Mouse (Mus musculus) thymus, postnatal 14 days (tissue): ENCODE results near the gene Kctd12.

Experiments used
- DNase-seq: peaks from one replicate; pipeline ENCODE4 v3.0.0; 2021

The Kctd12 gene

GRCm38 (mm10) chr14:102982627-102983540 is at the start of gene Kctd12:
Kctd12 (minus strand) TSS chr14:102982637.
- DNase-seq = peak; percentile 73

DNA sequence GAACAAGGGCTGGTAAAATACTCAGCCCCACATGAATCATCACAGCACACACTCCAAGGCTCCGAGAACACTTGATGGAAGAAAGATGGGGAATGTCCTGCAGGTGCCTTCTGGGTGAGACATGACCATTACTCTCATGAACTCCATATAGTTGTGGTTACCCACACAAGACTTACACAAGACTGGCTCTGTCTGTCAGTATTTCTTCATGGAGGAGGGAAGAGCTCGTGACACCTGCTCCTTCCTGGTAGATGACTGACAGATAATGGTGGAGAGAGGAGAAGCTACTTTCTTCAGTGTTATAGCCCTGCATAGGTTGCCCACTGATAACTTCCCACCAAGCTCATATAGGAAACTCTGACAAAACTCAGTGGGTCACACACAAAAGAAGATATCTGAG is 46.8 kb upstream of the Kctd12 start:
- DNase-seq = no peak

GRCm38 (mm10) chr14:103020046-103020445 is 37.6 kb upstream of the Kctd12 start:
- no peak for DNase-seq

GRCm38 (mm10) chr14:103017009-103017408 is 34.6 kb upstream of the Kctd12 start:
- DNase-seq = no peak

- peak; percentile 64 for DNase-seq
Measured at GRCm38 (mm10) chr14:103012563-103013150, 30.2 kb upstream of the Kctd12 start.

DNA sequence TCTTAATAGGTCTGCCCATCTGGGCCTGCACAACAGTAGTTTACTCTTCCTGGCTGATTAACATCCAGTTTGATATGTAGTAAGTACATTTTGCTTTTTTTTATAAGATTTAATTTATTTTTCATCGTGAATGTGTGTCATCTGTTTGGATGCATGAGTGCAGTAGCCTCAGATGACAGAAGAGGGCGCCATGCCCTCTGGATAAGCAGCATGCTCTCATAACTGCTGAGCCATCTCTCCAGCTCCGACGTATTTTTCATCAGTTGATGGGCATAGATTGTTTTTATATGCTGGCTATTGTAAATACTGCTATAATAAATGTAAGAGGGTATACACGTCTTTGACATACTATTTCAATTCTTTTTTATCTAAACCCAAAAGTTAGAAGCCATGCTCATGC is 29.3 kb upstream of the Kctd12 start:
- peak; percentile 34 for DNase-seq

- no peak for DNase-seq
Measured at GRCm38 (mm10) chr14:103007737-103008136, 25.3 kb upstream of the Kctd12 start.

- DNase-seq = peak; percentile 69
Measured at GRCm38 (mm10) chr14:102994662-102995561, 12.5 kb upstream of the Kctd12 start.

DNA sequence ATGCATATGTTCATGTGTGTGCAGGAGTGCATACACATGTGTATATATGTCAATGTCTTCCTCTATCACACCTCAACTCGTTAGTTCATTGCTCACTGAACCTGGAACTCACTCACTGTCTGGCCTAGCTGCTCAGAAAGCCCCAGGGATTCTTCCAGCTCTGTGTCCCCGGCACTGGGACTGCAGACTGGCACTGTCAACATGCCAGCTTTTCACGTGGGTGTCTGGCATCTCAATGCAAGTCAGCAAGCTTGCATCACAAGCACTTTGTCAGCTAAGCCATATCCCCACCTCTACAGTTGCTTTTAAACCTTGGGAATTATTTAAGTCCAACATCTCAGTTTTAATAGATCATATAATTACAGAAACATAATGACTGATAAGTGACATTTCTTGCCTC is 8.3 kb upstream of the Kctd12 start:
- no peak for DNase-seq

- DNase-seq = no peak
Measured at GRCm38 (mm10) chr14:102989866-102990265, 7.4 kb upstream of the Kctd12 start.

DNA sequence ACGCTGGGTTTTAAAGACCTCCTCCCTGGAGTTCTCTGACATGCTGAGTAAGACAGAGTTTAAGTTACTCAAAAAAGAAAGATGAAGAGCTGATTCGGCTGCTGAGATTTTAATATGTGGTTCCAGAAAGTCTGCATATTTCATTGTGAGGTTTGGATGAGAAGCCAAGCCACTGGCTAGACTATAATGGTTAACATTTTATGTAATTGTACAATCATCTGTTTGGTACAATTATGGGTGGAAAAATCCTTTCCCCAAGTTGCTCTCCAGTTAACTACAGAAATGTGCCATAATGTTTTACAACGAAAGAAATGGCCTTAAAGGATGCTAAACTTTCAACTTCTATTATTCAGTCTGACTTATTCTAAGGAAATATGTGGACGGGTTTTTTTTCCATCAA is 6.8 kb upstream of the Kctd12 start:
- no peak for DNase-seq

GRCm38 (mm10) chr14:102987626-102988025 is 5.2 kb upstream of the Kctd12 start:
- no peak for DNase-seq

- DNase-seq = no peak
Measured at GRCm38 (mm10) chr14:102983686-102984085, 1.2 kb upstream of the Kctd12 start.

DNA sequence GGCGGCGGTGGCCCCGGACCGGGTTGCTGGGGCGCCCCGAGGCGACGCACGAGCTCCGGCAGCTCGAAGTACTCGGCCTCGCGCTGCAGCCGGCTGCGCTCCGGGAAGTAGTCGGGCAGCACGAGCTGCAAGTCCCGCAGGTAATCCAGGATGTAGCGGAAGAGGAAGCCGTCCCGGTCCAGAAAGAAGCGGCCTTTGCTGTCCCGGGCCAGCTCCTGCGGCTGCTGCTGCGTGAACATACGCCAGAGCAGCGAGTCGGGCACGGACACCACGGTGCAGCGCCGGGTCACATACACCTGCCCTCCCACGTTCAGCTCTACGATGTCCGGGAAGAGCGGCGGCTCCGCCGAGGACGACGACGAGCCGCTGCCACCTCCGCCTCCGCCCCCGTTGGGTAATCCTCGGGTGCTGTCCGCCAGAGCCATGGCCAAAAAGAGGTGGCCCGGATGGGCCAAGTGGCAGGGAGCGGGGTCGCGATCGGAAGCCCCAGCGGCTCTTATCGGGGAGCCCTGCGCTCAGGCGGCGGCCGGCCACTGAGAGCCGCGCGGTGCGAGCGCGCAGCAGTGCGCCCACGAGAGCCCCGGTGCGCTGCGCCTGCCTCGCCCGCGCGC is 316 bp downstream of the Kctd12 start:
- DNase-seq = no peak

DNA sequence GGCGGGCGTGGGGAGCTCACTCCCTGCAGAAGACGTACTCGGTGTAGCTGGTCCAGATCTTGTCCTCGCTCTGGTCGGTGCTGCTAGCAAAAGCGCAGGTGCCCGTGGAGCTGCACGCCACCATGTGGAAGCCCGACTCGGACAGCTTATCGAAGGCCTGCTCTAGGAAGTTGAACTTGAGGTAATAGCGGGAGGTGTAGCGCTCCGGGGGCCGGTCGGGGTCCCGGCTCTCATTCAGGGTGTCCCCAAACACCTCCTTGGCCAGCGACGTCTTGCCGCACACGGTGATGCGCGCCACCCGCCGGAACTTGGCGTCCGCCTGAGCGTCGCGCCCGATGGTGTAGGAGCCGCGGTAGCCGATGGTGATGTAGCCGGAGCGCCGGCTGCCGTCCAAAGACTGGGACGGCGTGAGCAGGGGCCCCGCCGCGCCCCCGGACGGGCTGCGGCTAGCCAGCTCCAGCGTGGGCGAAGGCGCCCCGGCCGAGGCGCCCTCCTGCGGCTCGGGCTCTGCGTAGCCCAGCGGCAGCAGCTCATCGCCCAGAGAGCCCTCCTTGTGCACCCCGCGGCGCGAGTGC is 909 bp downstream of the Kctd12 start:
- DNase-seq = peak; percentile 56

DNA sequence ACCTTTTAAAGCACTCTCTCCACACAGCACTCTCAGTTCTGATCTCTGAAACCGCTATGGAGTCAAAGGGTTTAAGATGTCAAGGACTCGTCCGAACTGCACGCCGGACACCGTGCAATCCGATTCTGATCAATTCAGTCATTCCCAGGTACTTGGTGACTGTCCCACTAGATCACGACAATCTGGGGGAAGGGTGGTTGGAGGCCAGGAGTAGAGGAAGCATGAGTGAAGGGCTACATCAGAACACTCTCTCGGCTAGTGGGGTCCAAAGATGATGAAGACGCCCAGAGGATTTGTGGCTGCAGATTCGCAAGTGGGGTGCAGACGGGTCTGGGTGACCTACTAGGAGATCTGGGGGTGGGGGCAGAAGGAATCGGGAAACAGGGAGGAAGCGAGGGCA is 1.5 kb downstream of the Kctd12 start:
- DNase-seq = no peak

GRCm38 (mm10) chr14:102980481-102980880 is 2.0 kb downstream of the Kctd12 start:
- peak; percentile 52 for DNase-seq

- DNase-seq = no peak
Measured at GRCm38 (mm10) chr14:102979831-102980230, 2.6 kb downstream of the Kctd12 start.

GRCm38 (mm10) chr14:102975865-102976264 is 6.6 kb downstream of the Kctd12 start:
- no peak for DNase-seq

GRCm38 (mm10) chr14:102968824-102969223 is 13.6 kb downstream of the Kctd12 start:
- DNase-seq = no peak

GRCm38 (mm10) chr14:102966241-102966640 is 16.2 kb downstream of the Kctd12 start:
- no peak for DNase-seq

- no peak for DNase-seq
Measured at GRCm38 (mm10) chr14:102965841-102966240, 16.6 kb downstream of the Kctd12 start.
